Mouse (Mus musculus): ENCODE measurements around the gene Abcc2. TPM values are rescaled to one million over a fixed set of nuclear protein-coding genes. Genes with fewer than 3 reads are reported as not detected.

Gene Abcc2
- polyA plus RNA-seq, 2 experiments, result 9.5 to 12.9 TPM

- H3K27me3 ChIP-seq (ENCODE audit: control insufficient read depth, insufficient read depth, low read length), result peaks cover 10% of the 10 kb centered on the region
- no peak for TF ChIP-seq EP300 (IDR thresholded peaks at IDR 0.05; ENCODE audit: low read depth)
- no peak for TF ChIP-seq CTCF (IDR thresholded peaks at IDR 0.05; ENCODE audit: low read depth)
- H3K4me1 ChIP-seq (replicated peaks; ENCODE audit: control insufficient read depth in 2 of 2, insufficient read depth in 2 of 2, low read length in 1 of 2), result no peaks in the 10 kb centered on the region
- WGBS (ENCODE audit: insufficient replicate concordance), result 35% methylated on average over 17 of the region's 17 CpGs
- peak overlapping the region; percentile 49 to 50; a peak in 2 of 4 replicates for H3K4me3 ChIP-seq (ENCODE audit: insufficient read depth in 1 of 2, low read depth in 2 of 2, low read length in 2 of 2)
- DNase-seq (ENCODE audit: low read depth in 3 of 3, low spot score in 3 of 3) (no peak), ATAC-seq (ENCODE audit: insufficient read depth) (no peak)
- no peak overlapping the region for H3K27ac ChIP-seq
- no peaks in the 10 kb centered on the region for H3K9me3 ChIP-seq (ENCODE audit: control insufficient read depth, low read length)
- H3K36me3 ChIP-seq (replicated peaks; ENCODE audit: control insufficient read depth, insufficient read depth, low read depth), result no peaks in the 10 kb centered on the region
- H3K4me2 ChIP-seq (ENCODE audit: low read depth), result peak overlapping the region; percentile 60; the same call in 1 of the 2 replicates
- H3K9ac ChIP-seq (replicated peaks), result no peak overlapping the region
These were observed 96.4 kb downstream of the Abcc2 start for GRCm38 (mm10) chr19:43878111-43879092.

GRCm38 (mm10) chr19:43879401-43880212 is 97.6 kb downstream of the Abcc2 start:
- Histone ChIP-seq H3K4me1 (replicated peaks; ENCODE audit: control insufficient read depth in 2 of 2, insufficient read depth in 2 of 2, low read length in 1 of 2) (peaks cover 0 to 3% of the 10 kb centered on the region in 2 experiments; a peak in 1 of 4 replicates), H3K4me3 (ENCODE audit: insufficient read depth in 1 of 2, low read depth in 2 of 2, low read length in 2 of 2) (peak overlapping the region; percentile 49 to 50), H3K27ac (no peak overlapping the region), H3K27me3 (ENCODE audit: control insufficient read depth, insufficient read depth, low read length) (peaks cover 10% of the 10 kb centered on the region), H3K36me3 (replicated peaks; ENCODE audit: control insufficient read depth, insufficient read depth, low read depth) (no peaks in the 10 kb centered on the region), H3K9me3 (ENCODE audit: control insufficient read depth, low read length) (no peaks in the 10 kb centered on the region), H3K4me2 (ENCODE audit: low read depth) (peak overlapping the region; percentile 60), H3K9ac (replicated peaks) (no peak overlapping the region)
- TF ChIP-seq CTCF (IDR thresholded peaks at IDR 0.05; ENCODE audit: low read depth) (no peak), EP300 (IDR thresholded peaks at IDR 0.05; ENCODE audit: low read depth) (no peak)
- WGBS (ENCODE audit: insufficient replicate concordance), result 2% methylated on average over 41 of the region's 41 CpGs
- ATAC-seq (ENCODE audit: insufficient read depth) (no peak), DNase-seq (ENCODE audit: low read depth in 3 of 3, low spot score in 3 of 3) (no peak)

- Histone ChIP-seq H3K27ac (no peak overlapping the region), H3K4me2 (ENCODE audit: low read depth) (no peak overlapping the region), H3K4me3 (ENCODE audit: insufficient read depth in 1 of 2, low read depth in 2 of 2, low read length in 2 of 2) (no peak overlapping the region), H3K36me3 (replicated peaks; ENCODE audit: control insufficient read depth, insufficient read depth, low read depth) (no peaks in the 10 kb centered on the region), H3K27me3 (ENCODE audit: control insufficient read depth, insufficient read depth, low read length) (peaks cover 10% of the 10 kb centered on the region), H3K9ac (replicated peaks) (no peak overlapping the region), H3K4me1 (replicated peaks; ENCODE audit: control insufficient read depth in 2 of 2, insufficient read depth in 2 of 2, low read length in 1 of 2) (peaks cover 0 to 5% of the 10 kb centered on the region in 2 experiments; a peak in 1 of 4 replicates), H3K9me3 (ENCODE audit: control insufficient read depth, low read length) (no peaks in the 10 kb centered on the region)
- WGBS (ENCODE audit: insufficient replicate concordance), result 37% methylated on average over 3 of the region's 3 CpGs
- ATAC-seq (ENCODE audit: insufficient read depth) (no peak), DNase-seq (ENCODE audit: low read depth in 3 of 3, low spot score in 3 of 3) (no peak)
- no peak for TF ChIP-seq CTCF (IDR thresholded peaks at IDR 0.05; ENCODE audit: low read depth)
- no peak for TF ChIP-seq EP300 (IDR thresholded peaks at IDR 0.05; ENCODE audit: low read depth)
These were observed 98.4 kb downstream of the Abcc2 start for GRCm38 (mm10) chr19:43880420-43880819.

- no peak overlapping the region for H3K4me2 ChIP-seq (ENCODE audit: low read depth)
- no peaks in the 10 kb centered on the region for H3K36me3 ChIP-seq (replicated peaks; ENCODE audit: control insufficient read depth, insufficient read depth, low read depth)
- H3K27ac ChIP-seq, result no peak overlapping the region
- ATAC-seq (ENCODE audit: insufficient read depth) (no peak), DNase-seq (ENCODE audit: low read depth in 3 of 3, low spot score in 3 of 3) (no peak)
- H3K9ac ChIP-seq (replicated peaks), result no peak overlapping the region
- H3K4me1 ChIP-seq (replicated peaks; ENCODE audit: control insufficient read depth in 2 of 2, insufficient read depth in 2 of 2, low read length in 1 of 2), result peaks cover 0 to 6% of the 10 kb centered on the region in 2 experiments; a peak in 1 of 4 replicates
- 70% methylated on average over 7 of the region's 7 CpGs for WGBS (ENCODE audit: insufficient replicate concordance)
- H3K4me3 ChIP-seq (ENCODE audit: insufficient read depth in 1 of 2, low read depth in 2 of 2, low read length in 2 of 2), result no peak overlapping the region
- peaks cover 10% of the 10 kb centered on the region for H3K27me3 ChIP-seq (ENCODE audit: control insufficient read depth, insufficient read depth, low read length)
- H3K9me3 ChIP-seq (ENCODE audit: control insufficient read depth, low read length), result no peaks in the 10 kb centered on the region
- TF ChIP-seq CTCF (IDR thresholded peaks at IDR 0.05; ENCODE audit: low read depth) (peak; percentile 64), EP300 (IDR thresholded peaks at IDR 0.05; ENCODE audit: low read depth) (no peak)
These were observed 99.6 kb downstream of the Abcc2 start for GRCm38 (mm10) chr19:43881615-43882014.

All from liver, embryonic 14.5 days (tissue).